In genomic region chr8:88579668-88580330, GRCm38 (mm10) we compare ENCODE assay signal across 9 mouse cellular contexts. TPM values are rescaled to one million over a fixed set of nuclear protein-coding genes. Genes with fewer than 3 reads are reported as not detected.
DNase-seq lines count a peak whose midpoint lies in the region; ATAC-seq and TF ChIP-seq lines count a peak whose summit lies in the region.
"Had no signal": no experiment of that assay in that cellular context is flagged by ENCODE, and none has a peak within 500 bp of the region (broad histone marks: within the 10 kb centered on the region; RNA-seq: fewer than 3 reads in every experiment).

No protein-coding gene starts in this region.

- no peaks in the 10 kb centered on the region for H3K36me3 ChIP-seq in forebrain, embryonic 13.5 days (ENCODE audit: poor library complexity, severe bottlenecking)
- H3K36me3 ChIP-seq in midbrain, embryonic 16.5 days (ENCODE audit: control insufficient read depth, insufficient read depth, low read length): no peaks in the 10 kb centered on the region
- H3K36me3 ChIP-seq: liver, embryonic 15.5 days had no signal

- WGBS in forebrain, embryonic 13.5 days: 70% methylated on average over 18 of the region's 18 CpGs
- WGBS in midbrain, embryonic 16.5 days: 67% methylated on average over 18 of the region's 18 CpGs

- intact Hi-C loops in left cerebral cortex, postnatal 4 days (cut with DNase I): no loop called here
- intact Hi-C loops in left cerebral cortex, adult 2 months (cut with DNase I): loop anchor here (5.0 kb wide), 1 partner anchor 127 kb away; no protein-coding TSS in a partner anchor
- intact Hi-C loops in heart, postnatal 25 days (cut with DNase I): no loop called here

- no peaks in the 10 kb centered on the region for H3K9me3 ChIP-seq in forebrain, embryonic 13.5 days (replicated peaks)
- H3K9me3 ChIP-seq in midbrain, embryonic 16.5 days (replicated peaks; ENCODE audit: control insufficient read depth, low read length, poor library complexity, severe bottlenecking): no peaks in the 10 kb centered on the region
- H3K9me3 ChIP-seq: liver, embryonic 15.5 days had no signal

- peaks cover 53% of the 10 kb centered on the region for H3K4me1 ChIP-seq in forebrain, embryonic 13.5 days
- H3K4me1 ChIP-seq in midbrain, embryonic 16.5 days (ENCODE audit: control insufficient read depth, insufficient read depth, low read length): peaks cover 24% of the 10 kb centered on the region
- H3K4me1 ChIP-seq: liver, embryonic 15.5 days had no signal

- peak; percentile 88 for DNase-seq in left cerebral cortex, postnatal 4 days
- DNase-seq in left cerebral cortex, adult 2 months (ENCODE audit: extremely low spot score in 1 of 2, low spot score in 2 of 2): no peak
- DNase-seq in cerebellum, adult 9-10 months: peak; percentile 60
- DNase-seq in heart, postnatal 25 days (ENCODE audit: low spot score): no peak
- DNase-seq in heart, adult 9 months (ENCODE audit: low spot score in 2 of 2): no peak
- DNase-seq: thymus, postnatal 14 days had no signal

- H3K9ac ChIP-seq in forebrain, embryonic 13.5 days: no peak overlapping the region
- no peak overlapping the region for H3K9ac ChIP-seq in midbrain, embryonic 16.5 days (ENCODE audit: low read depth, low read length)
- H3K9ac ChIP-seq: liver, embryonic 15.5 days had no signal

- H3K27ac ChIP-seq in left cerebral cortex, adult 2 months: no peak overlapping the region; the same call in 1 of the 2 replicates
- H3K27ac ChIP-seq in forebrain, embryonic 13.5 days: peak overlapping the region; percentile 62
- peak overlapping the region; percentile 48; the same call in 1 of the 2 replicates for H3K27ac ChIP-seq in midbrain, embryonic 16.5 days (ENCODE audit: low read length)
- H3K27ac ChIP-seq: liver, embryonic 15.5 days had no signal

- H3K4me3 ChIP-seq in left cerebral cortex, adult 2 months: no peak overlapping the region
- no peak overlapping the region for H3K4me3 ChIP-seq in forebrain, embryonic 13.5 days
- no peak overlapping the region for H3K4me3 ChIP-seq in midbrain, embryonic 16.5 days (ENCODE audit: low read depth, low read length)
- H3K4me3 ChIP-seq: liver, embryonic 15.5 days had no signal

- no peaks in the 10 kb centered on the region for H3K27me3 ChIP-seq in forebrain, embryonic 13.5 days
- no peaks in the 10 kb centered on the region for H3K27me3 ChIP-seq in midbrain, embryonic 16.5 days (ENCODE audit: control insufficient read depth, insufficient read depth, low read depth, low read length)
- H3K27me3 ChIP-seq: liver, embryonic 15.5 days had no signal

- no peak overlapping the region for H3K4me2 ChIP-seq in forebrain, embryonic 13.5 days
- no peak overlapping the region for H3K4me2 ChIP-seq in midbrain, embryonic 16.5 days (ENCODE audit: low read length)
- H3K4me2 ChIP-seq: liver, embryonic 15.5 days had no signal

- no peak for ATAC-seq in forebrain, embryonic 13.5 days
- ATAC-seq in midbrain, embryonic 16.5 days: no peak

- no peak for TF ChIP-seq CTCF in left cerebral cortex, adult 2 months (IDR thresholded peaks at IDR 0.05)

RNA-seq across cellular contexts. Expression of gene Snx20, which starts 56.1 kb away (rescaled TPM):
- under 1 TPM; 0.84 to 0.89 TPM for total RNA-seq in left cerebral cortex, postnatal 4 days (2021)
- total RNA-seq in left cerebral cortex, adult 2 months (2021): 1 to 10 TPM in 1 of 2 experiments, under 1 TPM in 1; 0.98 to 1.6 TPM
- 0.47 and 0.80 TPM in 2 replicates for polyA plus RNA-seq in forebrain, embryonic 13.5 days (2015; fragmentation: Nextera tagmentation; extraction: Ambion mirVana)
- 1.3 and 1.5 TPM in 2 replicates for polyA plus RNA-seq in midbrain, embryonic 16.5 days (2015; fragmentation: Nextera tagmentation; extraction: Ambion mirVana)
- total RNA-seq in heart, postnatal 25 days (2021): 1 to 10 TPM; 1.3 to 1.9 TPM

RNA-seq across cellular contexts. Expression of gene Nkd1, which starts 58.6 kb away (rescaled TPM):
- total RNA-seq in left cerebral cortex, postnatal 4 days (2021): 10 to 100 TPM; 22.5 to 25.7 TPM
- 10 to 100 TPM; 13.7 to 14.1 TPM for total RNA-seq in left cerebral cortex, adult 2 months (2021)
- 44.9 and 47.7 TPM in 2 replicates for polyA plus RNA-seq in forebrain, embryonic 13.5 days (2015; fragmentation: Nextera tagmentation; extraction: Ambion mirVana)
- polyA plus RNA-seq in midbrain, embryonic 16.5 days (2015; fragmentation: Nextera tagmentation; extraction: Ambion mirVana): 53.9 and 66.7 TPM in 2 replicates
- 1 to 10 TPM; 2.9 to 3.9 TPM for total RNA-seq in heart, postnatal 25 days (2021)

Comparison
In these comparisons a context has a peak if more than half of its experiments do, and no peak if none do; other contexts are left out.
1. DNase-seq: peak in left cerebral cortex, postnatal 4 days (single experiment) and cerebellum, adult 9-10 months (single experiment); none in left cerebral cortex, adult 2 months (0 of 2), heart, postnatal 25 days (single experiment) and heart, adult 9 months (0 of 2).